Mouse (Mus musculus) layer of hippocampus, adult 9-11 months (tissue): ENCODE measurements around the gene Ralgps1.

Experiments used
- DNase-seq: peaks from one replicate; pipeline ENCODE4 v3.0.0; 2022

Gene Ralgps1

GRCm38 (mm10) chr2:33205939-33206525 is 165.3 kb downstream of the Ralgps1 start:
- peak; percentile 62 for DNase-seq

- no peak for DNase-seq
Measured at GRCm38 (mm10) chr2:33204980-33205379, 166.3 kb downstream of the Ralgps1 start.

- no peak for DNase-seq
Measured at GRCm38 (mm10) chr2:33203284-33203683, 168.0 kb downstream of the Ralgps1 start.

- no peak for DNase-seq
Measured at GRCm38 (mm10) chr2:33200368-33201068, 170.8 kb downstream of the Ralgps1 start.

GRCm38 (mm10) chr2:33189976-33190375 is 181.3 kb downstream of the Ralgps1 start:
- DNase-seq, result no peak

- DNase-seq, result no peak
Measured at GRCm38 (mm10) chr2:33188925-33189670, 182.2 kb downstream of the Ralgps1 start.

GRCm38 (mm10) chr2:33187874-33188273 is 183.4 kb downstream of the Ralgps1 start:
- DNase-seq, result no peak

- DNase-seq, result no peak
Measured at GRCm38 (mm10) chr2:33186505-33186904, 184.8 kb downstream of the Ralgps1 start.

GRCm38 (mm10) chr2:33185258-33185657 is 186.0 kb downstream of the Ralgps1 start:
- no peak for DNase-seq

- no peak for DNase-seq
Measured at GRCm38 (mm10) chr2:33184641-33185040, 186.6 kb downstream of the Ralgps1 start.

GRCm38 (mm10) chr2:33183321-33183720 is 188.0 kb downstream of the Ralgps1 start:
- DNase-seq, result no peak

GRCm38 (mm10) chr2:33179930-33180630 is 191.2 kb downstream of the Ralgps1 start:
- peak; percentile 29 for DNase-seq

GRCm38 (mm10) chr2:33179171-33179929 is 191.9 kb downstream of the Ralgps1 start:
- DNase-seq, result no peak

GRCm38 (mm10) chr2:33178243-33178932 is 192.9 kb downstream of the Ralgps1 start:
- DNase-seq, result peak; percentile 29

- no peak for DNase-seq
Measured at GRCm38 (mm10) chr2:33177443-33178242, 193.6 kb downstream of the Ralgps1 start.

GRCm38 (mm10) chr2:33176921-33177320 is 194.4 kb downstream of the Ralgps1 start:
- no peak for DNase-seq

- peak; percentile 59 for DNase-seq
Measured at GRCm38 (mm10) chr2:33176516-33176915, 194.8 kb downstream of the Ralgps1 start.

GRCm38 (mm10) chr2:33173686-33174085 is 197.6 kb downstream of the Ralgps1 start:
- DNase-seq, result no peak

GRCm38 (mm10) chr2:33173126-33173525 is 198.2 kb downstream of the Ralgps1 start:
- no peak for DNase-seq

- no peak for DNase-seq
Measured at GRCm38 (mm10) chr2:33170777-33171565, 200.3 kb downstream of the Ralgps1 start.
